Mouse (Mus musculus): ENCODE data around the gene March6. TPM values are rescaled to one million over a fixed set of nuclear protein-coding genes. Genes with fewer than 3 reads are reported as not detected.

Gene March6
- total RNA-seq, 1 experiment: 67.6 TPM

- H3K4me1 ChIP-seq (ENCODE audit: control insufficient read depth in 2 of 2, insufficient read depth in 2 of 2, low read length in 2 of 2, poor library complexity in 1 of 2): no peaks in the 10 kb centered on the region
- DNase-seq (ENCODE audit: low read depth, low spot score): no peak
- no peaks in the 10 kb centered on the region for H3K36me3 ChIP-seq (ENCODE audit: control insufficient read depth, insufficient read depth, low read length, poor library complexity, severe bottlenecking)
- H3K4me3 ChIP-seq (ENCODE audit: insufficient read depth in 1 of 2, low read depth in 1 of 2, low read length in 2 of 2, poor library complexity in 1 of 2, severe bottlenecking in 1 of 2): no peak overlapping the region
- TF ChIP-seq CHD2 (IDR thresholded peaks at IDR 0.05; ENCODE audit: low read depth, low read length) (no peak), MAFK (IDR thresholded peaks at IDR 0.05; ENCODE audit: insufficient read depth, low read depth, low read length) (no peak), HCFC1 (IDR thresholded peaks at IDR 0.05; ENCODE audit: borderline replicate concordance, insufficient read depth, low read length) (no peak)
- H3K9ac ChIP-seq (ENCODE audit: insufficient read depth, low read depth, low read length, poor library complexity, severe bottlenecking): no peak overlapping the region
- H3K9me3 ChIP-seq (ENCODE audit: control insufficient read depth, insufficient read depth, low read depth, low read length): no peaks in the 10 kb centered on the region
- H3K27ac ChIP-seq (ENCODE audit: insufficient read depth, low read depth, low read length, poor library complexity, severe bottlenecking): no peak overlapping the region
- in situ Hi-C loops (cut with MboI; ENCODE audit: low sequenced_read_pairs in 2 of 2, unreplicated experiment in 2 of 2): no loop called here
Observed at GRCm38 (mm10) chr15:31430014-31430413, 100.8 kb downstream of the March6 start.

- Histone ChIP-seq H3K9me3 (ENCODE audit: control insufficient read depth, insufficient read depth, low read depth, low read length) (no peaks in the 10 kb centered on the region), H3K4me1 (ENCODE audit: control insufficient read depth in 2 of 2, insufficient read depth in 2 of 2, low read length in 2 of 2, poor library complexity in 1 of 2) (no peaks in the 10 kb centered on the region), H3K36me3 (ENCODE audit: control insufficient read depth, insufficient read depth, low read length, poor library complexity, severe bottlenecking) (no peaks in the 10 kb centered on the region), H3K27ac (ENCODE audit: insufficient read depth, low read depth, low read length, poor library complexity, severe bottlenecking) (no peak overlapping the region), H3K4me3 (ENCODE audit: insufficient read depth in 1 of 2, low read depth in 1 of 2, low read length in 2 of 2, poor library complexity in 1 of 2, severe bottlenecking in 1 of 2) (no peak overlapping the region), H3K9ac (ENCODE audit: insufficient read depth, low read depth, low read length, poor library complexity, severe bottlenecking) (no peak overlapping the region)
- TF ChIP-seq HCFC1 (IDR thresholded peaks at IDR 0.05; ENCODE audit: borderline replicate concordance, insufficient read depth, low read length) (no peak), CHD2 (IDR thresholded peaks at IDR 0.05; ENCODE audit: low read depth, low read length) (no peak), ZC3H11A (IDR thresholded peaks at IDR 0.05; ENCODE audit: borderline replicate concordance, low read depth, low read length) (no peak), ZNF384 (IDR thresholded peaks at IDR 0.05; ENCODE audit: low read depth, low read length) (no peak), MAFK (IDR thresholded peaks at IDR 0.05; ENCODE audit: insufficient read depth, low read depth, low read length) (no peak)
- in situ Hi-C loops (cut with MboI; ENCODE audit: low sequenced_read_pairs in 2 of 2, unreplicated experiment in 2 of 2): no loop called here
- DNase-seq (ENCODE audit: low read depth, low spot score): no peak
Observed at GRCm38 (mm10) chr15:31429429-31429828, 101.4 kb downstream of the March6 start.

GRCm38 (mm10) chr15:31428571-31428970, 102.3 kb downstream of the March6 start:
- in situ Hi-C loops (cut with MboI; ENCODE audit: low sequenced_read_pairs in 2 of 2, unreplicated experiment in 2 of 2): no loop called here
- Histone ChIP-seq H3K27ac (ENCODE audit: insufficient read depth, low read depth, low read length, poor library complexity, severe bottlenecking) (no peak overlapping the region), H3K9me3 (ENCODE audit: control insufficient read depth, insufficient read depth, low read depth, low read length) (no peaks in the 10 kb centered on the region), H3K36me3 (ENCODE audit: control insufficient read depth, insufficient read depth, low read length, poor library complexity, severe bottlenecking) (no peaks in the 10 kb centered on the region), H3K9ac (ENCODE audit: insufficient read depth, low read depth, low read length, poor library complexity, severe bottlenecking) (no peak overlapping the region), H3K4me1 (ENCODE audit: control insufficient read depth in 2 of 2, insufficient read depth in 2 of 2, low read length in 2 of 2, poor library complexity in 1 of 2) (no peaks in the 10 kb centered on the region), H3K4me3 (ENCODE audit: insufficient read depth in 1 of 2, low read depth in 1 of 2, low read length in 2 of 2, poor library complexity in 1 of 2, severe bottlenecking in 1 of 2) (no peak overlapping the region)
- no peak for TF ChIP-seq CHD2 (IDR thresholded peaks at IDR 0.05; ENCODE audit: low read depth, low read length)
- TF ChIP-seq ZC3H11A (IDR thresholded peaks at IDR 0.05; ENCODE audit: borderline replicate concordance, low read depth, low read length): no peak
- TF ChIP-seq HCFC1 (IDR thresholded peaks at IDR 0.05; ENCODE audit: borderline replicate concordance, insufficient read depth, low read length): no peak
- TF ChIP-seq MAFK (IDR thresholded peaks at IDR 0.05; ENCODE audit: insufficient read depth, low read depth, low read length): no peak
- TF ChIP-seq ZNF384 (IDR thresholded peaks at IDR 0.05; ENCODE audit: low read depth, low read length): no peak
- DNase-seq (ENCODE audit: low read depth, low spot score): no peak

- in situ Hi-C loops (cut with MboI; ENCODE audit: low sequenced_read_pairs in 2 of 2, unreplicated experiment in 2 of 2): no loop called here
- H3K9ac ChIP-seq (ENCODE audit: insufficient read depth, low read depth, low read length, poor library complexity, severe bottlenecking): no peak overlapping the region
- H3K27ac ChIP-seq (ENCODE audit: insufficient read depth, low read depth, low read length, poor library complexity, severe bottlenecking): no peak overlapping the region
- no peak for DNase-seq (ENCODE audit: low read depth, low spot score)
- no peaks in the 10 kb centered on the region for H3K9me3 ChIP-seq (ENCODE audit: control insufficient read depth, insufficient read depth, low read depth, low read length)
- no peak for TF ChIP-seq CHD2 (IDR thresholded peaks at IDR 0.05; ENCODE audit: low read depth, low read length)
- TF ChIP-seq ZNF384 (IDR thresholded peaks at IDR 0.05; ENCODE audit: low read depth, low read length): no peak
- TF ChIP-seq HCFC1 (IDR thresholded peaks at IDR 0.05; ENCODE audit: borderline replicate concordance, insufficient read depth, low read length): no peak
- H3K4me3 ChIP-seq (ENCODE audit: insufficient read depth in 1 of 2, low read depth in 1 of 2, low read length in 2 of 2, poor library complexity in 1 of 2, severe bottlenecking in 1 of 2): no peak overlapping the region
- H3K4me1 ChIP-seq (ENCODE audit: control insufficient read depth in 2 of 2, insufficient read depth in 2 of 2, low read length in 2 of 2, poor library complexity in 1 of 2): no peaks in the 10 kb centered on the region
- H3K36me3 ChIP-seq (ENCODE audit: control insufficient read depth, insufficient read depth, low read length, poor library complexity, severe bottlenecking): no peaks in the 10 kb centered on the region
Observed at GRCm38 (mm10) chr15:31427390-31427789, 103.5 kb downstream of the March6 start.

- no peak for DNase-seq (ENCODE audit: low read depth, low spot score)
- Histone ChIP-seq H3K4me1 (ENCODE audit: control insufficient read depth in 2 of 2, insufficient read depth in 2 of 2, low read length in 2 of 2, poor library complexity in 1 of 2) (no peaks in the 10 kb centered on the region), H3K27ac (ENCODE audit: insufficient read depth, low read depth, low read length, poor library complexity, severe bottlenecking) (no peak overlapping the region), H3K36me3 (ENCODE audit: control insufficient read depth, insufficient read depth, low read length, poor library complexity, severe bottlenecking) (no peaks in the 10 kb centered on the region), H3K9ac (ENCODE audit: insufficient read depth, low read depth, low read length, poor library complexity, severe bottlenecking) (no peak overlapping the region), H3K4me3 (ENCODE audit: insufficient read depth in 1 of 2, low read depth in 1 of 2, low read length in 2 of 2, poor library complexity in 1 of 2, severe bottlenecking in 1 of 2) (no peak overlapping the region), H3K9me3 (ENCODE audit: control insufficient read depth, insufficient read depth, low read depth, low read length) (no peaks in the 10 kb centered on the region)
- in situ Hi-C loops (cut with MboI; ENCODE audit: low sequenced_read_pairs in 2 of 2, unreplicated experiment in 2 of 2): no loop called here
- TF ChIP-seq ZNF384 (IDR thresholded peaks at IDR 0.05; ENCODE audit: low read depth, low read length) (no peak), ZC3H11A (IDR thresholded peaks at IDR 0.05; ENCODE audit: borderline replicate concordance, low read depth, low read length) (no peak), MAFK (IDR thresholded peaks at IDR 0.05; ENCODE audit: insufficient read depth, low read depth, low read length) (no peak), CHD2 (IDR thresholded peaks at IDR 0.05; ENCODE audit: low read depth, low read length) (no peak), HCFC1 (IDR thresholded peaks at IDR 0.05; ENCODE audit: borderline replicate concordance, insufficient read depth, low read length) (no peak)
Observed at GRCm38 (mm10) chr15:31426066-31426706, 104.7 kb downstream of the March6 start.

Measured in ES-E14 (cell line).